Mouse (Mus musculus): ENCODE measurements around the gene Elovl6. TPM values are rescaled to one million over a fixed set of nuclear protein-coding genes. Genes with fewer than 3 reads are reported as not detected.

Elovl6 gene
- total RNA-seq, 2 experiments from 2014 or later: 1.1 to 1.6 TPM

Small RNA genes lying within 50 kb of the gene (microRNA-seq; reads per million reads assigned to microRNA genes)
- 0 reads per million in 2 experiments for gene Gm24515 (ENCODE audit: borderline replicate concordance in 2 of 2)

Other genes with a start within 250 kb of the Elovl6 start
- 1 to 10 TPM; 1.6 to 2.9 TPM for gene Enpep, start 199.6 kb upstream of the Elovl6 start, total RNA-seq (2021)
- 10 to 100 TPM; 18.2 to 23.7 TPM for gene Egf, start 223.0 kb downstream of the Elovl6 start, total RNA-seq (2021)

All from gastrocnemius, postnatal 25 days (tissue).